Mouse (Mus musculus): ENCODE results near the gene Foxj3.

DNA sequence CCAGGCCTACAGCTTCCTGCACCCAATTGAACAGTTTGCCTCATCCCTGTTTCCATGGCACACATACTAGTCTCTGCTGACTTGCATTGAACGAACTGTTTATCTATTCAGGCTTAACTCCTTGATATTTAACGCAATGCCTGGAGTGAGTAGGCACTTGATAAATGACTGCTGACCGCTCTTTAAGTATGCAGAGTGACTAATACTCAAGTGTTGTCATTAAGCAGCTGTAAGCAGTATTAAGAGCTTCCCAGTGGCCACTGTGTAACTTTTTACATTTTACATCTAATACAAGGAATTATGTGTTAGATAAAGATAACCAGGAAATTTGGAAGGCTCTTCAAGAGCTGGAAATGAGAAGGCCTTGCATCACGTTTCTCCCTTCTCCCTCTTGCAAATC, 1.7 kb upstream of the Foxj3 start:
- TF ChIP-seq CTCF (IDR thresholded peaks at IDR 0.05; ENCODE audit: control insufficient read depth, insufficient read depth, insufficient read length), result no peak
- TF ChIP-seq MAX (IDR thresholded peaks at IDR 0.05), result no peak
- no peak for TF ChIP-seq USF1 (IDR thresholded peaks at IDR 0.05; ENCODE audit: low read depth)
- TF ChIP-seq FOSL1 (IDR thresholded peaks at IDR 0.05; ENCODE audit: insufficient read depth, low read length, poor library complexity, severe bottlenecking), result no peak
- no peak for TF ChIP-seq CEBPB (IDR thresholded peaks at IDR 0.05; ENCODE audit: low read depth)
- no peak for TF ChIP-seq MYOG (IDR thresholded peaks at IDR 0.05; ENCODE audit: control insufficient read depth, extremely low read depth, insufficient read length)

Data from C2C12 (cell line).